Mouse (Mus musculus): ENCODE measurements at regions not wholly inside any gene's neighbourhood (a gene's known extent, or its start where the extent isn't known, plus 50 kb on each side); places are given as distances from the start of the nearest gene placed in this dataset.

GRCm38 (mm10) chr10:117471818-117472567 is 92.2 kb upstream of the Cpsf6 start:
- Histone ChIP-seq H3K27me3 (replicated peaks) (no peaks in the 10 kb centered on the region), H3K27ac (ENCODE audit: insufficient read depth, low read depth) (no peak overlapping the region), H3K36me3 (replicated peaks in 1 of 2; ENCODE audit: control insufficient read depth in 1 of 2, insufficient read depth in 1 of 2, low read length in 1 of 2) (no peaks in the 10 kb centered on the region), H3K9ac (ENCODE audit: insufficient read depth, low read depth) (no peak overlapping the region), H3K4me3 (replicated peaks in 1 of 3; ENCODE audit: low read depth in 2 of 3, low read length in 2 of 3, poor library complexity in 1 of 3) (no peak overlapping the region), H3K79me2 (replicated peaks; ENCODE audit: control insufficient read depth, extremely low read depth, insufficient read depth, poor library complexity, severe bottlenecking) (no peaks in the 10 kb centered on the region), H3K4me2 (ENCODE audit: insufficient read depth, low read depth, poor library complexity, severe bottlenecking) (no peak overlapping the region), H3K4me1 (ENCODE audit: control insufficient read depth in 1 of 2, insufficient read depth in 2 of 2) (peaks cover 0 to 8% of the 10 kb centered on the region in 2 experiments; a peak in 2 of 4 replicates), H3K9me3 (replicated peaks; ENCODE audit: low read length) (peaks cover 12% of the 10 kb centered on the region)
- TF ChIP-seq MAX (IDR thresholded peaks at IDR 0.05; ENCODE audit: low read length), result no peak
- TF ChIP-seq CHD2 (IDR thresholded peaks at IDR 0.05; ENCODE audit: low read length), result no peak
- no peak for TF ChIP-seq CTCF (conservative IDR thresholded peaks at IDR 0.05 in 1 of 2, IDR thresholded peaks at IDR 0.05 in 1 of 2; ENCODE audit: low read depth in 2 of 2, low read length in 2 of 2)
- TF ChIP-seq UBTF (IDR thresholded peaks at IDR 0.05; ENCODE audit: low read depth, low read length), result no peak
- TF ChIP-seq ELF1 (IDR thresholded peaks at IDR 0.05; ENCODE audit: low read depth, low read length), result no peak
- TF ChIP-seq ZNF384 (IDR thresholded peaks at IDR 0.05; ENCODE audit: low read depth, low read length), result no peak
- no peak for TF ChIP-seq ZC3H11A (IDR thresholded peaks at IDR 0.05; ENCODE audit: low read depth, low read length)
- in situ Hi-C loops (cut with MboI; ENCODE audit: low pct_ligation_motif_present, low pct_unique_long_range_greater_than_20kb, low sequenced_read_pairs) (no loop called here), dilution Hi-C loops (cut with MboI; ENCODE audit: extremely low pct_ligation_motif_present, extremely low pct_unique_long_range_greater_than_20kb, low sequenced_read_pairs) (no loop called here)
- no peak for DNase-seq (ENCODE audit: extremely low read depth)

GRCm38 (mm10) chr10:117471036-117471817 is 91.4 kb upstream of the Cpsf6 start:
- no peak for TF ChIP-seq SMC3 (IDR thresholded peaks at IDR 0.05; ENCODE audit: low read depth, low read length)
- no peak for TF ChIP-seq MEF2A (IDR thresholded peaks at IDR 0.05; ENCODE audit: borderline replicate concordance, low read depth, low read length)
- TF ChIP-seq TBP (conservative IDR thresholded peaks at IDR 0.05; ENCODE audit: low read depth, low read length), result no peak
- no peak for TF ChIP-seq BHLHE40 (IDR thresholded peaks at IDR 0.05; ENCODE audit: low read depth, low read length)
- no peak for TF ChIP-seq POLR2AphosphoS2 (IDR thresholded peaks at IDR 0.05; ENCODE audit: low read depth, low read length)
- TF ChIP-seq HCFC1 (IDR thresholded peaks at IDR 0.05; ENCODE audit: low read depth, low read length), result no peak
- no peak for TF ChIP-seq TCF12 (IDR thresholded peaks at IDR 0.05; ENCODE audit: low read depth, low read length)
- no peak for TF ChIP-seq MYC (IDR thresholded peaks at IDR 0.05; ENCODE audit: low read depth, low read length)
- no peak for TF ChIP-seq RCOR1 (conservative IDR thresholded peaks at IDR 0.05; ENCODE audit: low read depth, low read length)
- no peak for TF ChIP-seq E2F4 (IDR thresholded peaks at IDR 0.05; ENCODE audit: insufficient replicate concordance, low read depth, low read length)
- no peak for TF ChIP-seq ZMIZ1 (IDR thresholded peaks at IDR 0.05; ENCODE audit: low read depth, low read length)
- TF ChIP-seq IRF4 (IDR thresholded peaks at IDR 0.05; ENCODE audit: low read depth, low read length), result no peak
- dilution Hi-C loops (cut with MboI; ENCODE audit: extremely low pct_ligation_motif_present, extremely low pct_unique_long_range_greater_than_20kb, low sequenced_read_pairs) (no loop called here), in situ Hi-C loops (cut with MboI; ENCODE audit: low pct_ligation_motif_present, low pct_unique_long_range_greater_than_20kb, low sequenced_read_pairs) (no loop called here)
- Histone ChIP-seq H3K79me2 (replicated peaks; ENCODE audit: control insufficient read depth, extremely low read depth, insufficient read depth, poor library complexity, severe bottlenecking) (no peaks in the 10 kb centered on the region), H3K9ac (ENCODE audit: insufficient read depth, low read depth) (no peak overlapping the region), H3K9me3 (replicated peaks; ENCODE audit: low read length) (peaks cover 12% of the 10 kb centered on the region), H3K27me3 (replicated peaks) (no peaks in the 10 kb centered on the region), H3K36me3 (replicated peaks in 1 of 2; ENCODE audit: control insufficient read depth in 1 of 2, insufficient read depth in 1 of 2, low read length in 1 of 2) (no peaks in the 10 kb centered on the region), H3K4me3 (replicated peaks in 1 of 3; ENCODE audit: low read depth in 2 of 3, low read length in 2 of 3, poor library complexity in 1 of 3) (no peak overlapping the region), H3K4me1 (ENCODE audit: control insufficient read depth in 1 of 2, insufficient read depth in 2 of 2) (peaks cover 0 to 13% of the 10 kb centered on the region in 2 experiments; a peak in 2 of 4 replicates), H3K4me2 (ENCODE audit: insufficient read depth, low read depth, poor library complexity, severe bottlenecking) (no peak overlapping the region), H3K27ac (ENCODE audit: insufficient read depth, low read depth) (no peak overlapping the region)
- DNase-seq (ENCODE audit: extremely low read depth), result no peak

Data from CH12.LX (cell line).